Mouse (Mus musculus): Measurements from ENCODE around the gene Ewsr1. TPM values are rescaled to one million over a fixed set of nuclear protein-coding genes. Genes with fewer than 3 reads are reported as not detected.
A peak's percentile ranks its signal among the peaks of the same experiment; 100 is the strongest.

Gene Ewsr1
- total RNA-seq, 1 experiment from 2014 or later = 297 TPM

GRCm38 (mm10) chr11:5058783-5059182 lies 40.3 kb downstream of the Ewsr1 start:
- no peak for DNase-seq

DNA sequence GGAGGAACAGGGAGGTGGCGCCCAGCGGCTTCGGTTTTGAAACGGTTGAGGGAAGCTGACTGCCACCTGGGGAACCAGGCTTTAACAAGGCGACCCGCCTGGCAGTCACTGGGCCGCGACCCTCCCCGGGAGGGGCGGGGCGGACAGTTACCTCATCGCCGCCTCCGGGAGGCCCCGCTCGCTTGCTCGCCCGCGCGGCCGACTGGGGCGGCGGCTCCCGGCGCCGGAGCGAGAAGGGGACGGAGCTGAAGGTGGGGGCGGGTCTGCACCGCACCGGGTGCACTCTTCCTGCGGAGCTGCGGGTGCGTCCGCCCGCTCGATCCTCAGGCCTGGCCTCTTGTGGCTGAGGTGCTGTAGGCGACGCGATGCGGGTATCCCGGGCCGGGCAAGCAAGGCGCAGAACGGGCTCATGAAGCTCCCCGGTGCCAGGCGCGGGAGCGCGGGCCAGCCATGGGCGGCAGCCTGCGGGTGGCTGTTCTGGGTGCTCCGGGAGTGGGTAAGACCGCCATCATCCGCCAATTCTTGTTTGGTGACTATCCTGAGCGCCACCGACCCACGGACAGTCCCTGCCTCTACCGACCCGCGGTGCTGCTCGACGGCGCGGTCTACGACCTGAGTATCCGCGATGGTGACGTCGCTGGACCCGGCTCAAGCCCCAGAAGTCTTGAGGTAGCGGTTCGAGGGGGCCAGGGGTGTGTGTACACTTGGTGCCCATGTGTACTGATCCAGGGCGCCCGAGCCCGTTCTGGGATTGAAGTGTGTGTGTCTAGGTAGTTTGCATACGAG lies 41.0 kb downstream of the Ewsr1 start, which contains the start of gene Rasl10a:
Gene Rasl10a (plus strand): TSS at position 273 of the 786 bp plus-strand sequence.
- peak; percentile 61 for DNase-seq

DNA sequence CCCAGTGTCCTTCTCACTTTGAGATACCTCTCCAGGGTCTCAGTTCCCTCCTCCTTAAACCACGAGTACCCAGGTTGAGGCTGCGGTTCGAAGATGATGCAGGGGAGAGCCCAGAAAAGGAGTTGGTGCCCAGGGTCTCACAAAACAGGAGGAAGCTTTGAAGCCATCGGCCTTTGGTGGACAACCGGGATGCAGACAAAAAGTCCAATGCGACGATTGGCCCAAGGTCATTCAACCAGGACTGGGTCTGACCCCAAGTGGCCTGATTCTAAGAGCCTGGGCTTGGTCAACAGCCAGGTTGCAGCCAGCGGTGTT lies 41.6 kb downstream of the Ewsr1 start:
- no peak for DNase-seq

GRCm38 (mm10) chr11:5057064-5057463 lies 42.0 kb downstream of the Ewsr1 start:
- no peak for DNase-seq

DNA sequence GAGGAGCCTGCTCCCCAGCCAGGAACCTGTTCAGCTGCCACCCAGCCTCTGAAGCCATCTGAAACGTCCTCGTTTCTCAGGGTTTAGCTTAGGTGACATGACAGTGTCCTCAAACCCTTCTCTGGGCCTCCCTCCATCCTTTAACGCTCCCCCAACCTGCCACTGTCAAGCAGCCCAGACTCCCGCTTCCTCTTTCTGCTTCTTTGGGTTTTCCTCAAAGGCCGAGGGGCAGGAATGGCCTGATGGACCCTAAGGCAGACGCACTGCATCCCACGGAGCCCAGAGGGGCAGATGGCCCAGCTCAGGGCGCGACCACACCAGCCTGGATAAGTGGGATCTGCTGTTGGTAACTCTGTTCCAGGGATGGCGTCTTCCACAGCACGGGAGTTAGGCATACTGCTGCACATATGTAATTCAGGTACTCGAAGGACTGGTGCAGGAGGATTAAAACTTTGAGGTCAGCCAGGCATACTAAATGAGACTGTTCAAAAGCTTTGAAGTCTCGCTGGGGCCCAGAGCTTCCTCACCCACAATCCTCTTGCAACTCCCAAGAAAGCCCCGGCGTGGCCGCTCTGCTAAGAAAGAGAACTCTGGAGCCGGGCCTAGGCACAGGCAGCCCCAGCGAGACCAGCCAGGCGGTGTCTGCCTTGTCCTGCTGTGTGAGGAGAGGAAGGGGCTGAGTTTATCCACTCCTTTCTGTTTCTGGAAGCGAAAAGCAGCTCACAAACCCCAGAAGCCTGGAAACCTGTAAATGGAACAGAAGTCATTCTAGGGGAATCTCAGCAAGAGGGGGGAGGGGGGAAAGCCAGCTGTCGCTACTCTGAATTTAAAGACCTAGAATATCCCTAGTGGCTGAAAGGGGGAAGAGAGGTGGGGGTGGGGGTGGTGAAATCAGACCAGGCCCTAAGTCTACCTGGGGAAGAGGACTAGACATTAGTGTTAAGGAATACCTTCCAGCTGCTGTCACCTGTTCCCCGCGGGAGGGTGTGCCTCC lies 42.8 kb downstream of the Ewsr1 start:
- DNase-seq = no peak

- DNase-seq = no peak
These were observed 44.2 kb downstream of the Ewsr1 start for GRCm38 (mm10) chr11:5054874-5055273.

DNA sequence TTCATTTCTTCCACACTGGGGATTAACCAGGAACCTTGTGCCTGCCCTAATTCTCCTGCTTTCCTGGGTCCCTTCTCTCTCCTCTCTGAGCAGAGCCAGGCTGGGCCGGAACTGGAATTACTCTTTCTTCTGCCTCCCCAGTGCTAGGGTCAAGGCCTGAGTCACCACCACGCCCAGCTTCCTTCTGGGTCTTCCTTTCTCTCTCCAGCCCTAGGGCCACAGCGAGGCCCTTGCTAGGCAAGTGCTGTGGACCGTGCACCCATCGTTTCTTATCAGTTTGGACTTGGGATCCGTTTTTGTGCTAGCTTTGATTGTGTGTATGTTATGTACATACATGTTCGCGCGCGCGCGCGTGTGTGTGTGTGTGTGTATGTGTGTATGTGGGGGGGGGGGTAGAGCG lies 44.9 kb downstream of the Ewsr1 start:
- no peak for DNase-seq

DNA sequence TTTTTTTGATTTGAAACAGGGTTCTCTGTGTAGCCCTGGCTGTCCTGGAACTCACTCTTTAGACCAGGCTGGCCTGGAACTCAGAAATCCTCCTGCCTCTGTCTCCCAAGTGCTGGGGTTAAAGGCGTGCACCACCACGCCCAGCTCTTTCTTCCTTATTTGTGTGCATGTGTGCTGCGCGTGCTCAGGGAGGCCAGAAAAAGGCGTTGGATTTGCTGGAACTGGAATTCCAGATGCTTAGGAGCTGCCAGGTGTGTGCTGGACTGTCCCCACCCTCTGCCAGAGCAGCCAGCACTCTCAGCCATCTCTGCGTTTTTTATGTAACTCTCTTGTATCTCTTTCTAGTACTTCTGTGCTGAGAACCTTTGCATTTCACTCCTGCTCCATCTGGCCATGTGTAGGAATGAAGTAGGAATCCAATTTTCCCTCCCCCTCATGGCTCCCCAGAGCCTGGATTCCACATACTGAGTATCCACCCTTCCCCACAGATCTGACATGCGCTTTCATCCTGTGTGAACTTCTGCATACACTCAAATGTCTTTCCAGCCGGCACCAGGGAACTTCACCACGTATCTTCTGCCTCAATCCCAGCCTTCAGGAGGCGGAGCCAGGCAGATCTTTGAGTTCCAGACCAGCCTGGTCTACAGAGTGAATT lies 46.7 kb downstream of the Ewsr1 start:
- no peak for DNase-seq

GRCm38 (mm10) chr11:5051629-5052028 lies 47.4 kb downstream of the Ewsr1 start:
- DNase-seq = no peak

- DNase-seq = no peak
These were observed 52.6 kb downstream of the Ewsr1 start for GRCm38 (mm10) chr11:5046321-5046926.

DNA sequence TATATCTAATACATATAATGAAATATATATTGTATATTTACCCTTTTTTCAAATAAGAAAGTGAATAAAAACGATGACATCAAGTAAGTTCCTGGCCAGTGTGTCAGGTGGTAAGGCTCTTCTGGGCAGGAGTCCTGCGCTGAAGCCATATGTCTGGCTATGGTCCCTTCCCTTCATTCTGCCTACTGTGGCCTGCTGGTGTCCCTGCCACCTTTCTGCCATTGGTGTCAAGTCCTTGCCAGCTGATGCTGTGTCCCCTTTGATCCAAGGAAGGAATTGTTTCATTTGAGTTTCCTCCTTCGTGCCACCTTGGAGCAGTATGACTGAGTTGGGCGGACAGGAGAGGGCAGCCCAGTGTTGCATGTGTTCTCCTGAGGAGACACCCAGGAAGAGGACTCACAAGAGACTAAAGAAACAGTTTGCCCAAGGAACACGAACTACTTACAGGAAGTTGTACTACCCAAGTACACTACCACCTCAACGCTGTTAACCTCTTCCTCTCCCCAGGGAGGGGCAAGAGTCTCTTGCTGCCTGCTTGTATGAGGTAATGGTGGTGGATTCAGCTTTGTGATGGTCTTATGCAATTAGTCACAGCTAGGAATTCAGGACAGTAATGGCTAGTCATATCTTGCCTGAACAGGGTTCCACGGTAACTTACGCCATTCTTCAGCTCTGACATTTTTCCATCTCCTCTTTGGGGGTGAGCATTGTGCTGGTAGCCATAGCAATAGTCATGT lies 56.3 kb downstream of the Ewsr1 start:
- DNase-seq = no peak

- DNase-seq = no peak
These were observed 57.8 kb downstream of the Ewsr1 start for GRCm38 (mm10) chr11:5041144-5041780.

DNA sequence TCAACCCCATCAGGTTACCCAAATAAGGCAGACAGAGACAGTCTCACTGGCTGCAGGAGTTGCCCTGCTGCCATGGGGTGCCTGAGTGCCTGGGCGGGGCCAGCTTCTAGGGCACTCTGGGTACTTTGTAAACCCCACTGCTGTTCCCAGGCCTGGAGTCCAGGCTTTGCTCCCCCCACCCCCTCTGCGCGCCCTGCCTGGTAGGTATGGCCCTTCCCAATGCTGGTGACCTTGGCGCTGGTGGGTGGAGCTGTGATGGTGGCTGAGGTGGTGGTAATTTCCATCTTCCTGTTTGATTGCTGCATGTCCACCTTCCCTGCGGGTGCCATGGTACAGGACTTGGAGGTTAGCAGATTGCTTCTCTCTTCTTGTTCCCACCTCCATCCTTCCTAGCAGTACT lies 58.5 kb downstream of the Ewsr1 start:
- DNase-seq = no peak

DNA sequence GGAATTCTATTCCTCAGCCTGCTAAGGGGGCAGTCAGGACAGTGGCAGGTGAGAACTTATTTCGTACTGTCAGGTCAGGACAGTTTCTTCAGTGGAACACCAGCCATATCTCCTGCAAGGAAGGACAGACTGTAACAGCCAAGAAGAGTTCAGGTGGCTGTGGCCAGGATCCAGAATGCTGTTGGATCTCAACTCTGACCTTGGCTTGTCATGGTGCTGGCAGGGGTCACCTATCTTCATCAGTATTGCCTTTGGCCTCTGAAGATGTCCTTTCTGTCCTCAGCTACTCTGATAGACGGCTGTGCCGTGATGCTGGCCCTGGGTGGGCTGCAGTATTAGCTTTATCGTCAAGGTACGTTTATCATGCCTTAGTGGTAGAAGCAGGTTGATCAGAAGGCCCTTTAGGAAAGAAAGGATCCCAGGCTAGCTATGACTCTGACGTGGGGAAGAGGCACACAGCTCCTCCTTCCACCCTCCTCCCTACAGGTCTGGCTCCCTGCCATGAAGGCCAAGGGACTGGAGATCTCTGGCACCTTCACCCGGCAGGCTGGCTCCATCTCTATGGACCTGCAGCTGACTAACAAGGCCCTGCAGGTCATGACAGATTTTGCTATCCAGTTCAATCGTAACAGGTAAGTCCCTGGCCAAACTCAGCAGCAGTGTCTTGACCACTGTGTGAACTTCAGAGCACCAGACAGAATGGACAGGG lies 61.8 kb downstream of the Ewsr1 start:
- DNase-seq = peak; percentile 87

DNA sequence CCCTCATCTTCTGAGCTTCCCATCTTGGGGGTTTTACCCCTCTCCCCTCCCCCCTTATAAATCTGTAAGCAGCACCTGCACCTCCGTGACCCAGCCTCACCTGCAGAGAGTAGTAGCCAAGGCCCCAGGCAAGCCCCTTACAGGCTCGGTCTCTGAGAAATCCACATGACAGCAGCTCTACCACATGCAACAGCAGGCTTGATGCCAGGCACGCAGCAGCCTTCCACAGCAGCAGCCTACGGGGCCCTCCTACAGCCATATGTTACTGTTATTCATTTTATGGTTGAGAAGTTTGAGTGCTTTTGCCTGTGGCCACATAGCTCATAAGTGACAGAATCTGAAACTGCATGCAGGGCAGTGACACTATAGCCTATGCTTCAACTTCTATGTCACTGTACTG lies 63.6 kb downstream of the Ewsr1 start:
- DNase-seq = no peak

GRCm38 (mm10) chr11:5033136-5033535 lies 65.9 kb downstream of the Ewsr1 start:
- peak; percentile 82 for DNase-seq

- no peak for DNase-seq
These were observed 66.4 kb downstream of the Ewsr1 start for GRCm38 (mm10) chr11:5032706-5033105.

- DNase-seq = no peak
These were observed 70.8 kb downstream of the Ewsr1 start for GRCm38 (mm10) chr11:5028228-5028627.

DNA sequence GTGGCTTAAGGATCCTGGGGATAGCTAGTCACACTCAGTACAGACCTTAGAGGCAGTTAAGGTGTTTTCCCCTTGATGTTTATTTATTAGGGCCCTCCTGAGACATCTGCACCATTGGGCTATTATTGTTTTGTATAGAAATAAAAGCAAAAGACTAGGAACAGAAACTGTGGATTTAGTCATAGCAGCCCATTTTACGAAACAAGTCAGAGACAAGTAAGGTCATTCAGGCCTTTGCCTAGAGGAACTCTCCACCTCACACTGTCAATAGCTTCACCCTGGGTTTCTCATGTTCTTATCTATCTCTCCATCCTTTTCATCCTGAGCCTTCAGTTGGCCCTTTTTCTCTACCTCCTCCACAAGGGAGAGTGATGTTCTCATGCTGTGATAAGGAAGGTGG lies 74.0 kb downstream of the Ewsr1 start:
- no peak for DNase-seq
